Mouse (Mus musculus) midbrain, embryonic 13.5 days (tissue): ENCODE data around the gene Lmod2. TPM values are rescaled to one million over a fixed set of nuclear protein-coding genes. Genes with fewer than 3 reads are reported as not detected.

Source experiments
- ATAC-seq: fragments of 200-750 bp; cut with Nextera tagmentation; 2 replicates; pipeline ENCODE4 v1.8.0; 2017; ENCODE audit warnings: mild to moderate bottlenecking, moderate TSS enrichment, moderate library complexity
- H3K27ac ChIP-seq: fragments of 300-500 bp; sonication (generic); 2 replicates; pipeline ENCODE4 v1.5.1; 2015; ENCODE audit warnings: inconsistent platforms, mild to moderate bottlenecking, moderate library complexity
- H3K27me3 ChIP-seq: fragments of 300-500 bp; sonication (generic); 2 replicates; pipeline ENCODE4 v1.6.1; 2015; ENCODE audit warnings: mild to moderate bottlenecking, inconsistent platforms
- H3K36me3 ChIP-seq: fragments of 300-500 bp; sonication (generic); 2 replicates; pipeline ENCODE4 v1.6.1; 2015; ENCODE audit warnings: mild to moderate bottlenecking, inconsistent platforms
- H3K4me1 ChIP-seq: fragments of 300-500 bp; sonication (generic); replicated peaks from 2 replicates; pipeline ENCODE4 v1.6.1; 2015; ENCODE audit warnings: inconsistent platforms
- H3K4me2 ChIP-seq: fragments of 300-500 bp; sonication (generic); replicated peaks from 2 replicates; pipeline ENCODE4 v1.6.1; 2015; ENCODE audit warnings: moderate library complexity, mild to moderate bottlenecking, inconsistent platforms
- H3K4me3 ChIP-seq: fragments of 300-500 bp; sonication (generic); replicated peaks from 2 replicates; pipeline ENCODE4 v1.5.1; 2015; ENCODE audit warnings: mild to moderate bottlenecking, inconsistent platforms
- H3K9ac ChIP-seq: fragments of 300-500 bp; sonication (generic); replicated peaks from 2 replicates; pipeline ENCODE4 v1.6.1; 2015; ENCODE audit warnings: mild to moderate bottlenecking, inconsistent platforms
- H3K9me3 ChIP-seq: fragments of 300-500 bp; sonication (generic); 2 replicates; pipeline ENCODE4 v1.6.1; 2016; ENCODE audit warnings: mild to moderate bottlenecking, inconsistent platforms
- WGBS: fragments of 180-500 bp; shearing (Covaris S2); methylation state at CpG from one replicate; pipeline ENCODE4 v1.1.7; 2015; 5-methylcytosine and 5-hydroxymethylcytosine counted together
- polyA plus RNA-seq: library from polyadenylated mRNA; unstranded; fragments of >200 nt; fragmentation: Nextera tagmentation; extraction: Ambion mirVana; gene quantifications from 2 replicates; pipeline ENCODE4 v1.2.1, GENCODE M21; 2015

Gene Lmod2
- polyA plus RNA-seq, 1 experiment from 2014 or later = not detected

DNA sequence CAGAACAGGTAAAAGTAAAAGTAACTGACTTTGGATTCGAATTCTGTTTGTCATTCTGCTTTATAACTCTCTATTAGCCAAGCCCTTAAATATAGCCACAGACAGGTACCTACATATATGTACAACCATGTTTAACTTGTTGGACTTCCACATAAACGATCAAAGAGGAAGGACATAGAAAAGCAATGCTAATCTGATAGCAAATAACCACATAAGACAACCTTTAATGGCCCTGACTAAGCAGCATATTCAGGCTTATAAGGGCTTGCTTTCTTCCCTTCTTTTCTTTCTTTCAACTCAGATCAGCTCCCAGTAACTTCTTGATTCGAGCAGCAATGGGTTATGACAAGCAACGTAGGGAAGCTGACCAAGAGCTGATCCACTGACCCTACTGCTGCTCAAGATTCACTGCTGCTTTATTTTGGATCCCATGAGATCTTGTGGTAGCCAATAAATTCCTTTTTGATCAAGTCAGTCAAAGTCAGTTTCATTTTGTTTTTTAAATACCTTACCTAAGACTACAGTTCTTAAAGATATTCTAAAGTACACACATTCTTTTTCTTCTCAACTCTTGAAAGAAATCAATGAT lies 49.6 kb downstream of the Lmod2 start:
- Histone ChIP-seq H3K4me3 (no peak overlapping the region), H3K27me3 (no peaks in the 10 kb centered on the region), H3K4me2 (no peak overlapping the region), H3K9ac (no peak overlapping the region), H3K4me1 (peaks cover 16% of the 10 kb centered on the region; the same call in 1 of the 2 replicates), H3K36me3 (no peaks in the 10 kb centered on the region), H3K27ac (no peak overlapping the region), H3K9me3 (no peaks in the 10 kb centered on the region)
- 80% methylated on average over 4 of the region's 4 CpGs for WGBS
- ATAC-seq = no peak

DNA sequence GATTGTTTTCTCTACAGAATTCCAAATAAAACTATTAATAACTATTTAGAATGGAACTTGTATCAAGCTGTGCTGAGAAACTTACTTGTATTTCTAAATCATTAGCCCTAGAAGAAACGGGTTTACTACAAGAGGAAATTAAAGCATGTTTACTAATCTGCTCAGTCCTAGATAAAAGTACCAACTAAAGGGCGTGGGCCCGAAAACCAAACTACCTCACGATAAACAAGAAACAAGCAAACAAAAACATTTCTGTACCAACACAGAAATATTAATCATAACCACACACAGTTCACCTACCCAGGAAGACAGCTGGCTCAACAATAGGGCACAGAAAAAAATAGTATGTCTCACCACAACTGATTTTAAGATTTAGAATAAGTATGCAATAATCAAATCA lies 50.8 kb downstream of the Lmod2 start:
- Histone ChIP-seq H3K9ac (no peak overlapping the region), H3K4me3 (no peak overlapping the region), H3K9me3 (no peaks in the 10 kb centered on the region), H3K4me2 (no peak overlapping the region), H3K36me3 (no peaks in the 10 kb centered on the region), H3K4me1 (peaks cover 16% of the 10 kb centered on the region; the same call in 1 of the 2 replicates), H3K27me3 (no peaks in the 10 kb centered on the region), H3K27ac (no peak overlapping the region)
- WGBS = 93% methylated on average over 4 of the region's 4 CpGs
- ATAC-seq = no peak

DNA sequence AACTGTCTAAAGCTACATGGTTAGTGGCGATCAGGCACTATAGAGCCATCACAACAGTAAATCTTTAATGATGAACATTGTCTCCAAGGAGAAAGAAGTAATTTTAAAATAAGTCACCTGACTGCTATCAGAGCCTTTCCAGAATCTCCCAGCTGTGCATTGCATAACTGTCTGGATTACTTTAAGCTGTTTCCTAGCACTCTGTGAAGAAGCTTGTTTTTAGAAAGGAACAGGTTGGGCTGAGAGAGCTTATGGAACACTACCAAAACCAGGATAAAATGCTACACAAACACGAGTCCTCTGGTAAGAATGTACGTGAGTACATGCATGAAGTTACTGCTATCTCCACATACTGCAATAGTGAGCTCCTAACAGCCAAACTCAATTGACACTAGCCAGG lies 53.2 kb downstream of the Lmod2 start:
- Histone ChIP-seq H3K27me3 (no peaks in the 10 kb centered on the region), H3K4me2 (no peak overlapping the region), H3K27ac (no peak overlapping the region), H3K9ac (no peak overlapping the region), H3K36me3 (no peaks in the 10 kb centered on the region), H3K9me3 (no peaks in the 10 kb centered on the region), H3K4me3 (no peak overlapping the region), H3K4me1 (peaks cover 16% of the 10 kb centered on the region)
- ATAC-seq = no peak
- WGBS = 83% methylated on average over 3 of the region's 3 CpGs

DNA sequence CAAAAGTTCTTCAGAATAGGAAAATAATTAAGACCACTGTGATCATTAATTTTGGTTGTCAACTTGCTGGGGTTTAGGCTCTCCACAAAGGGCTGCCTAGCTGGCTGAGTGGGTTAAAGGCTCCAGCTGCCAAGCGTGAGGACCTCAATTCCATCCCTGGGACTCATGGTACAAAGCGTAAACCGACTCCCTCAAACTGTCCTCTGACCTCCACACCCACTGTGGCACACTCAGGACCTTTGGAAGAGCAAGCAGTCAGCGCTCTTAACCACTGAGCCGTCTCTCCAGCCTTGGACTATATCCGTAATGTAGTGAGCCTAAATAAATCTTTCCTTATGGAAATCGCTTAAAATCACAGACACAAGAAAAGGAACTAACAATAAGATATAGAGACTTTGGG lies 54.0 kb downstream of the Lmod2 start:
- no peak overlapping the region for H3K9ac ChIP-seq
- H3K9me3 ChIP-seq = no peaks in the 10 kb centered on the region
- no peak overlapping the region for H3K27ac ChIP-seq
- no peaks in the 10 kb centered on the region for H3K27me3 ChIP-seq
- no peak overlapping the region for H3K4me3 ChIP-seq
- ATAC-seq = no peak
- H3K4me1 ChIP-seq = peaks cover 19% of the 10 kb centered on the region
- WGBS = 74% methylated on average over 7 of the region's 7 CpGs
- no peak overlapping the region for H3K4me2 ChIP-seq
- H3K36me3 ChIP-seq = no peaks in the 10 kb centered on the region

Other genes with a start within 250 kb of the Lmod2 start
- 0.68 and 0.77 TPM in 2 replicates for gene Iqub, start 82.7 kb upstream of the Lmod2 start, polyA plus RNA-seq
- 360 and 376 TPM in 2 replicates for gene Ndufa5, start 69.7 kb upstream of the Lmod2 start, polyA plus RNA-seq
- gene Asb15, start 69.6 kb upstream of the Lmod2 start, polyA plus RNA-seq = not detected in 2 replicates
- gene Wasl, start 67.2 kb downstream of the Lmod2 start, polyA plus RNA-seq = 62.4 and 69.1 TPM in 2 replicates
- gene Hyal6, start 135.5 kb downstream of the Lmod2 start, polyA plus RNA-seq = not detected in 2 replicates
- gene Hyal4, start 150.6 kb downstream of the Lmod2 start, polyA plus RNA-seq = not detected in 2 replicates
- gene Spam1, start 193.4 kb downstream of the Lmod2 start, polyA plus RNA-seq = not detected in 2 replicates